Mouse (Mus musculus) limb, embryonic 14.5 days (tissue): ENCODE results near the gene Cldnd1. TPM values are rescaled to one million over a fixed set of nuclear protein-coding genes. Genes with fewer than 3 reads are reported as not detected.

Source experiments
- ATAC-seq: fragments of 200-750 bp; cut with Nextera tagmentation; 2 replicates; pipeline ENCODE4 v1.8.0; 2017; ENCODE audit warnings: low read depth, moderate number of reproducible peaks, moderate TSS enrichment; ENCODE audit not compliant: low FRiP score
- DNase-seq: peaks from one replicate; pipeline ENCODE4 v3.0.0-alpha.2; 2015; ENCODE audit warnings: low spot score
- H3K27ac ChIP-seq: fragments of 300-500 bp; sonication (generic); replicated peaks from 2 replicates; pipeline ENCODE4 v1.5.1; 2014; ENCODE audit warnings: low read depth, mild to moderate bottlenecking, low read length, moderate library complexity, mixed read lengths
- H3K27me3 ChIP-seq: fragments of 300-500 bp; sonication (generic); 2 replicates; pipeline ENCODE4 v1.6.1; 2014; ENCODE audit warnings: low read length, mixed read lengths; ENCODE audit not compliant: control insufficient read depth, insufficient read depth
- H3K36me3 ChIP-seq: fragments of 300-500 bp; sonication (generic); 2 replicates; pipeline ENCODE4 v1.6.1; 2014; ENCODE audit warnings: mild to moderate bottlenecking, low read length, moderate library complexity, mixed read lengths; ENCODE audit not compliant: control insufficient read depth, insufficient read depth
- H3K4me1 ChIP-seq: fragments of 300-500 bp; sonication (generic); 2 replicates; pipeline ENCODE4 v1.6.1; 2014; ENCODE audit warnings: antibody characterized with exemption, low read length, mixed read lengths; ENCODE audit not compliant: control insufficient read depth, insufficient read depth
- H3K4me2 ChIP-seq: fragments of 300-500 bp; sonication (generic); replicated peaks from 2 replicates; pipeline ENCODE4 v1.6.1; 2014; ENCODE audit warnings: low read depth, mild to moderate bottlenecking, low read length, moderate library complexity; ENCODE audit not compliant: severe bottlenecking
- H3K4me3 ChIP-seq: fragments of 300-500 bp; sonication (generic); replicated peaks from 2 replicates; pipeline ENCODE4 v1.5.1; 2014; ENCODE audit warnings: low read length
- H3K9ac ChIP-seq: fragments of 300-500 bp; sonication (generic); 2 replicates; pipeline ENCODE4 v1.6.1; 2014; ENCODE audit warnings: mild to moderate bottlenecking, low read depth, low read length, moderate library complexity; ENCODE audit not compliant: severe bottlenecking
- H3K9me3 ChIP-seq: fragments of 300-500 bp; sonication (generic); 2 replicates; pipeline ENCODE4 v1.6.1; 2016; ENCODE audit warnings: low read length; ENCODE audit not compliant: control insufficient read depth
- POLR2A ChIP-seq: fragments of 200-500 bp; IDR thresholded peaks from 2 replicates; pipeline ENCODE4 v1.8.0; 2012; ENCODE audit warnings: inconsistent platforms, mild to moderate bottlenecking, moderate library complexity, borderline replicate concordance; ENCODE audit not compliant: insufficient read depth, insufficient read length; ENCODE audit errors: extremely low read depth
- WGBS: fragments of 180-500 bp; shearing (Covaris S2); extraction: QIAGEN DNeasy Blood & Tissue Kit; methylation state at CpG from one replicate; pipeline ENCODE4 v1.1.7; 2014; 5-methylcytosine and 5-hydroxymethylcytosine counted together
- polyA plus RNA-seq, 2 experiments: library from polyadenylated mRNA; depleted of rRNA in 1 of 2; stranded (reverse) in 1 of 2; unstranded in 1 of 2; fragments of >200 nt; fragmentation: Nextera tagmentation in 1 of 2; extraction: Ambion mirVana in 1 of 2; gene quantifications; 2 replicates each; pipeline versions ENCODE4 v1.2.1 to v1.2.3; 2012 to 2014

The Cldnd1 gene
- polyA plus RNA-seq, 2 experiments, result 107 to 137 TPM

GRCm38 (mm10) chr16:58726680-58727476 is 832 bp upstream of the Cldnd1 start:
- peak overlapping the region; percentile 70 for H3K4me3 ChIP-seq
- ATAC-seq (no peak), DNase-seq (no peak)
- H3K27ac ChIP-seq, result no peak overlapping the region
- H3K9ac ChIP-seq, result no peak overlapping the region; the same call in 1 of the 2 replicates
- TF ChIP-seq POLR2A, result no peak
- WGBS, result 78% methylated on average over 11 of the region's 11 CpGs
- H3K4me1 ChIP-seq, result no peaks in the 10 kb centered on the region
- H3K36me3 ChIP-seq, result peaks cover 20% of the 10 kb centered on the region
- H3K9me3 ChIP-seq, result no peaks in the 10 kb centered on the region
- peak overlapping the region; percentile 40 for H3K4me2 ChIP-seq
- H3K27me3 ChIP-seq, result no peaks in the 10 kb centered on the region

GRCm38 (mm10) chr16:58728176-58728671 is 514 bp downstream of the Cldnd1 start:
- DNase-seq (no peak), ATAC-seq (peak; percentile 85)
- Histone ChIP-seq H3K4me1 (no peaks in the 10 kb centered on the region), H3K9me3 (no peaks in the 10 kb centered on the region), H3K27me3 (no peaks in the 10 kb centered on the region), H3K9ac (peak overlapping the region; percentile 72), H3K36me3 (peaks cover 34% of the 10 kb centered on the region), H3K27ac (peak overlapping the region; percentile 81), H3K4me3 (peak overlapping the region; percentile 70), H3K4me2 (peak overlapping the region; percentile 54)
- under 1% methylated on average over 19 of the region's 31 CpGs for WGBS
- TF ChIP-seq POLR2A, result no peak

- Histone ChIP-seq H3K4me2 (no peak overlapping the region), H3K36me3 (peaks cover 27% of the 10 kb centered on the region), H3K27ac (no peak overlapping the region), H3K9ac (no peak overlapping the region), H3K27me3 (no peaks in the 10 kb centered on the region), H3K4me1 (no peaks in the 10 kb centered on the region), H3K9me3 (no peaks in the 10 kb centered on the region), H3K4me3 (no peak overlapping the region)
- 78% methylated on average over 4 of the region's 4 CpGs for WGBS
- no peak for DNase-seq
- ATAC-seq, result no peak
- TF ChIP-seq POLR2A, result no peak
Measured at GRCm38 (mm10) chr16:58738205-58738604, 10.5 kb downstream of the Cldnd1 start.

GRCm38 (mm10) chr16:58738800-58739199 is 11.1 kb downstream of the Cldnd1 start:
- Histone ChIP-seq H3K27me3 (no peaks in the 10 kb centered on the region), H3K4me3 (no peak overlapping the region), H3K27ac (no peak overlapping the region), H3K9ac (no peak overlapping the region), H3K4me1 (no peaks in the 10 kb centered on the region), H3K4me2 (no peak overlapping the region), H3K9me3 (no peaks in the 10 kb centered on the region), H3K36me3 (peaks cover 21% of the 10 kb centered on the region)
- no peak for ATAC-seq
- no peak for TF ChIP-seq POLR2A
- no peak for DNase-seq
- WGBS, result 95% methylated on average over 1 of the region's 1 CpGs

- H3K36me3 ChIP-seq, result 0 out of 2 replicates have a peak, but pooled peaks cover 5% of the 10 kb centered on the region
- TF ChIP-seq POLR2A, result no peak
- 92% methylated on average over 5 of the region's 5 CpGs for WGBS
- H3K4me3 ChIP-seq, result no peak overlapping the region
- no peaks in the 10 kb centered on the region for H3K4me1 ChIP-seq
- H3K4me2 ChIP-seq, result no peak overlapping the region
- ATAC-seq (no peak), DNase-seq (no peak)
- H3K9me3 ChIP-seq, result no peaks in the 10 kb centered on the region
- H3K9ac ChIP-seq, result no peak overlapping the region
- no peaks in the 10 kb centered on the region for H3K27me3 ChIP-seq
- H3K27ac ChIP-seq, result no peak overlapping the region
Measured at GRCm38 (mm10) chr16:58740751-58741150, 13.0 kb downstream of the Cldnd1 start.
